Mouse (Mus musculus) forebrain, embryonic 11.5 days (tissue): ENCODE results near the gene Dip2a. TPM values are rescaled to one million over a fixed set of nuclear protein-coding genes. Genes with fewer than 3 reads are reported as not detected.

Source experiments
- ATAC-seq: fragments of 200-750 bp; cut with Nextera tagmentation; replicated peaks from 2 replicates; pipeline ENCODE4 v1.8.0; 2017; ENCODE audit warnings: moderate TSS enrichment; ENCODE audit not compliant: low FRiP score
- DNase-seq: peaks from one replicate; pipeline ENCODE4 v3.0.0-alpha.2; 2017; ENCODE audit warnings: low spot score
- H3K27ac ChIP-seq: fragments of 300-500 bp; sonication (generic); 2 replicates; pipeline ENCODE4 v1.5.1; 2014; ENCODE audit warnings: low read depth, low read length
- H3K27me3 ChIP-seq: fragments of 300-500 bp; sonication (generic); 2 replicates; pipeline ENCODE4 v1.6.1; 2014; ENCODE audit warnings: mild to moderate bottlenecking, low read length, mixed read lengths; ENCODE audit not compliant: control insufficient read depth, insufficient read depth
- H3K36me3 ChIP-seq: fragments of 300-500 bp; sonication (generic); 2 replicates; pipeline ENCODE4 v1.6.1; 2014; ENCODE audit warnings: mild to moderate bottlenecking, low read length, moderate library complexity, mixed read lengths; ENCODE audit not compliant: control insufficient read depth, insufficient read depth
- H3K4me1 ChIP-seq: fragments of 300-500 bp; sonication (generic); replicated peaks from 2 replicates; pipeline ENCODE4 v1.6.1; 2014; ENCODE audit warnings: low read length, mixed read lengths; ENCODE audit not compliant: control insufficient read depth, insufficient read depth
- H3K4me2 ChIP-seq: fragments of 300-500 bp; sonication (generic); 2 replicates; pipeline ENCODE4 v1.6.1; 2014; ENCODE audit warnings: low read depth, mild to moderate bottlenecking, low read length, moderate library complexity, mixed read lengths; ENCODE audit not compliant: severe bottlenecking
- H3K4me3 ChIP-seq: fragments of 300-500 bp; sonication (generic); 2 replicates; pipeline ENCODE4 v1.5.1; 2014; ENCODE audit warnings: low read depth, low read length
- H3K9ac ChIP-seq: fragments of 300-500 bp; sonication (generic); 2 replicates; pipeline ENCODE4 v1.6.1; 2014; ENCODE audit warnings: low read length
- H3K9me3 ChIP-seq: fragments of 300-500 bp; sonication (generic); 2 replicates; pipeline ENCODE4 v1.6.1; 2016; ENCODE audit warnings: low read length, mixed read lengths; ENCODE audit not compliant: control insufficient read depth
- WGBS: fragments of 180-500 bp; shearing (Covaris S2); extraction: QIAGEN DNeasy Blood & Tissue Kit; methylation state at CpG from one replicate; pipeline ENCODE4 v1.1.7; 2014; 5-methylcytosine and 5-hydroxymethylcytosine counted together
- polyA plus RNA-seq: library from polyadenylated mRNA; unstranded; fragments of >200 nt; fragmentation: Nextera tagmentation; extraction: Ambion mirVana; gene quantifications from 2 replicates; pipeline ENCODE4 v1.2.1, GENCODE M21; 2014

The Dip2a gene
- polyA plus RNA-seq, 1 experiment from 2014 or later: 4.7 TPM

- DNase-seq (no peak), ATAC-seq (no peak)
- H3K27me3 ChIP-seq: no peaks in the 10 kb centered on the region
- H3K4me2 ChIP-seq: no peak overlapping the region
- H3K27ac ChIP-seq: no peak overlapping the region
- no peaks in the 10 kb centered on the region for H3K9me3 ChIP-seq
- no peaks in the 10 kb centered on the region for H3K4me1 ChIP-seq
- no peak overlapping the region for H3K4me3 ChIP-seq
- WGBS: 95% methylated on average over 3 of the region's 3 CpGs
- no peaks in the 10 kb centered on the region; the same call in 1 of the 2 replicates for H3K36me3 ChIP-seq
- H3K9ac ChIP-seq: no peak overlapping the region
These were observed 55.0 kb downstream of the Dip2a start for GRCm38 (mm10) chr10:76289936-76290671.

GRCm38 (mm10) chr10:76289052-76289451, 56.0 kb downstream of the Dip2a start:
- 91% methylated on average over 5 of the region's 5 CpGs for WGBS
- H3K36me3 ChIP-seq: no peaks in the 10 kb centered on the region; the same call in 1 of the 2 replicates
- H3K4me3 ChIP-seq: no peak overlapping the region
- H3K27me3 ChIP-seq: no peaks in the 10 kb centered on the region
- no peak overlapping the region for H3K4me2 ChIP-seq
- no peak for DNase-seq
- H3K9ac ChIP-seq: no peak overlapping the region
- H3K9me3 ChIP-seq: no peaks in the 10 kb centered on the region
- no peak overlapping the region for H3K27ac ChIP-seq
- H3K4me1 ChIP-seq: no peaks in the 10 kb centered on the region
- no peak for ATAC-seq

GRCm38 (mm10) chr10:76288268-76288993, 56.7 kb downstream of the Dip2a start:
- Histone ChIP-seq H3K36me3 (no peaks in the 10 kb centered on the region; the same call in 1 of the 2 replicates), H3K9me3 (no peaks in the 10 kb centered on the region), H3K4me2 (no peak overlapping the region), H3K4me3 (no peak overlapping the region), H3K27me3 (no peaks in the 10 kb centered on the region), H3K27ac (no peak overlapping the region), H3K4me1 (no peaks in the 10 kb centered on the region), H3K9ac (no peak overlapping the region)
- no peak for ATAC-seq
- DNase-seq: no peak
- WGBS: 78% methylated on average over 11 of the region's 11 CpGs

DNA sequence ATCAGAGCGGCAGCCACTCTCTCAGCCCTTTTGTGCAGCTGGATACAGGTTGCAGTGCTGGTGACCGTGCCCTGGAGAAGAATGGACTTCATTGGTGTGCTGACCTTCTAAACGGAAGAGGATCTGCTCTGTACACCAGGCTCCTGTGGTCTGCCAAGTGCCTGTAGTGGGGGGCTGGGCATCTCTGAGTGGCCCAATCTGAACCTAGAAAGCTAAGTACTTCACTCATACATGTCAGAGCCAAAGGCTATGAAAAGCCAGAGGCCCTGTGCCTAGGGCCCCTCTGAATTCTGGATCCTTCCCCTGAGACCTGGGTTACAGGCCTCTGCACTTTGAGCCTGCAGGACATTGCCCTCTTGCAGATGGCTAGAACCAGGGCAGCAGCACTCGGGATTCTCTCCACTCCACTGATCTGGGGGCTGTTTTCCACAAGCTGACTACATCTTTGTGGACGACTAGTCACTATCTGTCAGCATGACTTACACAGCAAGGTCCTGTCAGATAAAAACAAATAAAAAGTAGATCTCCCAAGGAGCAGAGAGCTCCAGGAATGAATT, 66.5 kb downstream of the Dip2a start:
- no peaks in the 10 kb centered on the region for H3K27me3 ChIP-seq
- ATAC-seq (no peak), DNase-seq (no peak)
- H3K27ac ChIP-seq: no peak overlapping the region
- 71% methylated on average over 5 of the region's 5 CpGs for WGBS
- no peaks in the 10 kb centered on the region for H3K9me3 ChIP-seq
- H3K9ac ChIP-seq: no peak overlapping the region
- no peaks in the 10 kb centered on the region; the same call in 1 of the 2 replicates for H3K36me3 ChIP-seq
- no peaks in the 10 kb centered on the region for H3K4me1 ChIP-seq
- no peak overlapping the region for H3K4me2 ChIP-seq
- H3K4me3 ChIP-seq: no peak overlapping the region

GRCm38 (mm10) chr10:76275256-76275655, 69.8 kb downstream of the Dip2a start:
- H3K36me3 ChIP-seq: no peaks in the 10 kb centered on the region; the same call in 1 of the 2 replicates
- H3K27me3 ChIP-seq: no peaks in the 10 kb centered on the region
- H3K4me3 ChIP-seq: no peak overlapping the region
- DNase-seq (no peak), ATAC-seq (no peak)
- H3K9me3 ChIP-seq: no peaks in the 10 kb centered on the region
- H3K9ac ChIP-seq: no peak overlapping the region
- H3K4me2 ChIP-seq: no peak overlapping the region
- 84% methylated on average over 10 of the region's 10 CpGs for WGBS
- H3K27ac ChIP-seq: no peak overlapping the region
- no peaks in the 10 kb centered on the region for H3K4me1 ChIP-seq

- Histone ChIP-seq H3K27me3 (no peaks in the 10 kb centered on the region), H3K36me3 (no peaks in the 10 kb centered on the region; the same call in 1 of the 2 replicates), H3K4me2 (no peak overlapping the region), H3K9me3 (no peaks in the 10 kb centered on the region), H3K9ac (no peak overlapping the region), H3K4me1 (no peaks in the 10 kb centered on the region), H3K4me3 (no peak overlapping the region), H3K27ac (no peak overlapping the region)
- DNase-seq (no peak), ATAC-seq (no peak)
- WGBS: 60% methylated on average over 8 of the region's 8 CpGs
These were observed 73.9 kb downstream of the Dip2a start for GRCm38 (mm10) chr10:76271238-76271637.

- Histone ChIP-seq H3K9ac (no peak overlapping the region), H3K9me3 (no peaks in the 10 kb centered on the region), H3K36me3 (peaks cover 3% of the 10 kb centered on the region; the same call in 1 of the 2 replicates), H3K27ac (no peak overlapping the region), H3K4me3 (no peak overlapping the region), H3K27me3 (no peaks in the 10 kb centered on the region), H3K4me1 (no peaks in the 10 kb centered on the region), H3K4me2 (no peak overlapping the region)
- WGBS: 73% methylated on average over 4 of the region's 4 CpGs
- DNase-seq: no peak
- ATAC-seq: no peak
These were observed 82.7 kb downstream of the Dip2a start for GRCm38 (mm10) chr10:76262431-76262830.

GRCm38 (mm10) chr10:76261447-76261846, 83.6 kb downstream of the Dip2a start:
- H3K4me2 ChIP-seq: no peak overlapping the region
- no peaks in the 10 kb centered on the region for H3K9me3 ChIP-seq
- H3K9ac ChIP-seq: no peak overlapping the region
- no peaks in the 10 kb centered on the region for H3K27me3 ChIP-seq
- WGBS: 80% methylated on average over 3 of the region's 3 CpGs
- H3K4me3 ChIP-seq: no peak overlapping the region
- H3K4me1 ChIP-seq: no peaks in the 10 kb centered on the region
- DNase-seq (no peak), ATAC-seq (no peak)
- no peak overlapping the region for H3K27ac ChIP-seq
- H3K36me3 ChIP-seq: peaks cover 3% of the 10 kb centered on the region; the same call in 1 of the 2 replicates
